Mouse (Mus musculus): Measurements from ENCODE around the gene Prss23. TPM values are rescaled to one million over a fixed set of nuclear protein-coding genes. Genes with fewer than 3 reads are reported as not detected.

Gene Prss23
- total and polyA plus RNA-seq, 3 experiments: not detected

DNA sequence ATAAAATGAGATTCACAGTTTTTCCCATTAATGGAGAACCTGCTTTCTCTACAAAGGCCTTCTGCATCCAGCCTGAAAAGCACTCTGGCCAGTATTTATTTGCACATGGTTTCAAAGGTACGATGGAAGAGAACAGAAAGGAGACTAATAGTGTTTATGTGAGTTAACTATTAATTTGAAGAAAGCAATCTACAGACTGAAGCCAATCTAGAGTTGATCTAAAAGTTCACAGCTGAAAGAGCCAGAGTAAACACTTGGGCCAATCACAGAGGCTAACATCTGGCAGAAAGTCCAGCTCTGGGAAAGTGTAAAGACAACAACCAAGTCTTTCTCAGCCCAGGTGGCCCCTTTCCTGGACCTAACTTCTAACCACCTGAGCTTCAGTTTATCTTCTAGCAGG is 27.1 kb upstream of the Prss23 start:
- H3K4me1 ChIP-seq (ENCODE audit: control insufficient read depth in 1 of 2, insufficient read depth in 2 of 2, low read length in 2 of 2): no peaks in the 10 kb centered on the region
- no peak overlapping the region for H3K4me3 ChIP-seq (ENCODE audit: control insufficient read depth in 1 of 2, insufficient read depth in 1 of 2, low read depth in 2 of 2, low read length in 2 of 2)
- no peaks in the 10 kb centered on the region for H3K36me3 ChIP-seq (ENCODE audit: control insufficient read depth in 1 of 2, insufficient read depth in 2 of 2, low read length in 2 of 2)
- no peak overlapping the region for H3K27ac ChIP-seq (ENCODE audit: control insufficient read depth, low read depth, low read length)
- DNase-seq (ENCODE audit: low read depth, low spot score): no peak
- H3K9me3 ChIP-seq (replicated peaks; ENCODE audit: insufficient read depth, low read length): no peaks in the 10 kb centered on the region
- H3K79me2 ChIP-seq (ENCODE audit: control insufficient read depth, insufficient read depth, low read length, poor library complexity): no peaks in the 10 kb centered on the region
- H3K9ac ChIP-seq (ENCODE audit: control insufficient read depth, low read depth, low read length, poor library complexity, severe bottlenecking): no peak overlapping the region
- H3K27me3 ChIP-seq (ENCODE audit: control insufficient read depth in 1 of 2, insufficient read depth in 2 of 2, low read length in 2 of 2): no peaks in the 10 kb centered on the region
- no peak for TF ChIP-seq POLR2AphosphoS5 (IDR thresholded peaks at IDR 0.05; ENCODE audit: borderline replicate concordance, low read depth, low read length)
- TF ChIP-seq BHLHE40 (IDR thresholded peaks at IDR 0.05; ENCODE audit: borderline replicate concordance, low read depth, low read length): no peak
- TF ChIP-seq GABPA (IDR thresholded peaks at IDR 0.05; ENCODE audit: low read depth, low read length): no peak
- TF ChIP-seq SIN3A (IDR thresholded peaks at IDR 0.05; ENCODE audit: low read length): no peak
- TF ChIP-seq MEF2A (IDR thresholded peaks at IDR 0.05; ENCODE audit: extremely low read depth, insufficient replicate concordance, low read depth, low read length, poor library complexity, severe bottlenecking): no peak
- no peak for TF ChIP-seq NRF1 (IDR thresholded peaks at IDR 0.05; ENCODE audit: insufficient read depth, low read depth, low read length, poor library complexity, severe bottlenecking)
- TF ChIP-seq TAL1 (IDR thresholded peaks at IDR 0.05; ENCODE audit: low read length): no peak
- TF ChIP-seq HCFC1 (IDR thresholded peaks at IDR 0.05; ENCODE audit: low read depth, low read length): no peak

DNA sequence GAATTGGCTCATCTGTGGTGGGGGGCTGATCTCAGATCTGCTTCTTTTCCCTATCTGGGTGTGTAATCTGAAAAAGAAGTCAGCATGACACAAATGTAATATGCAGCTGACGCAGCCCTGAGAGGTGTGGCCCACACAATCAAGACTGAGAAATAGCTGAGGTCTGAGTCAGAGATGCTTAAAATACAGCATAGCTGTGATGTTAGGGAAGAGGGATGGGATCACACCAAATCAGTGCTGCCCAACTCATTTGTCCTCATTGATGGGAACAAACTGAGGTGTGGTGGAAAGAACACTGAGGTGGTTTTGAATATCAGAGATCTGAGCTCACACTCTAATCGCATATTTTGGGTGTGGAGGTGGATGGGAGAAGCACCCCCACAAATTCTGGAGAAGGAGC is 14.0 kb upstream of the Prss23 start:
- no peaks in the 10 kb centered on the region for H3K4me1 ChIP-seq (ENCODE audit: control insufficient read depth in 1 of 2, insufficient read depth in 2 of 2, low read length in 2 of 2)
- no peak overlapping the region for H3K27ac ChIP-seq (ENCODE audit: control insufficient read depth, low read depth, low read length)
- TF ChIP-seq RAD21 (IDR thresholded peaks at IDR 0.05; ENCODE audit: low read depth, low read length) (no peak), GATA1 (IDR thresholded peaks at IDR 0.05; ENCODE audit: low read depth, low read length) (no peak), GABPA (IDR thresholded peaks at IDR 0.05; ENCODE audit: low read depth, low read length) (no peak), ZNF384 (IDR thresholded peaks at IDR 0.05; ENCODE audit: low read depth, low read length) (no peak), TBP (IDR thresholded peaks at IDR 0.05; ENCODE audit: low read depth, low read length) (no peak), ZKSCAN1 (IDR thresholded peaks at IDR 0.05; ENCODE audit: low read depth, low read length) (no peak), TCF12 (IDR thresholded peaks at IDR 0.05; ENCODE audit: low read depth, low read length) (no peak), POLR2AphosphoS5 (IDR thresholded peaks at IDR 0.05; ENCODE audit: borderline replicate concordance, low read depth, low read length) (no peak), MAZ (IDR thresholded peaks at IDR 0.05; ENCODE audit: low read depth, low read length) (no peak)
- no peaks in the 10 kb centered on the region for H3K79me2 ChIP-seq (ENCODE audit: control insufficient read depth, insufficient read depth, low read length, poor library complexity)
- no peaks in the 10 kb centered on the region for H3K36me3 ChIP-seq (ENCODE audit: control insufficient read depth in 1 of 2, insufficient read depth in 2 of 2, low read length in 2 of 2)
- H3K4me3 ChIP-seq (ENCODE audit: control insufficient read depth in 1 of 2, insufficient read depth in 1 of 2, low read depth in 2 of 2, low read length in 2 of 2): no peak overlapping the region
- no peaks in the 10 kb centered on the region for H3K9me3 ChIP-seq (replicated peaks; ENCODE audit: insufficient read depth, low read length)
- H3K9ac ChIP-seq (ENCODE audit: control insufficient read depth, low read depth, low read length, poor library complexity, severe bottlenecking): no peak overlapping the region
- DNase-seq (ENCODE audit: low read depth, low spot score): no peak
- H3K27me3 ChIP-seq (ENCODE audit: control insufficient read depth in 1 of 2, insufficient read depth in 2 of 2, low read length in 2 of 2): no peaks in the 10 kb centered on the region

Data from MEL (cell line).